Mouse (Mus musculus): ENCODE data around the gene Kmt2b.

The Kmt2b gene

DNA sequence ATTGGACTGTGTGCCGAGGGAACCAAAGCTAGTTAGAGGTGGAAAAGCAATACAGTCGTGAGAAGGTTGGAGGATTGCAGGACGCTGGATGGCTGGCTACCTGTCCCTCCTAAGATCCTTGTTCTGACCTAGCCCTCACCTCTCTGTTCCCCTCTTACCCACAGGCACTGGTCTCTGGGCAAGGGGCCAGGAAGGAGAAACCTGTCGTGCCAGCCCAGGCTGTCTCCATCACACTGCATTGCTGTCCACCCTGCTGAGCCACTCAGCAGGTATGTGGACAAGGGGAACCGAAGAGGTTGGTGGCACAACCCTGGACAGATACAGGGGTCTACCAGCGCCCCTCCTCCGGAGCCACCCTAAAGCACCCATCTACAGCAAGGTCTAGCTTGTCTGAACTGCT, 12.1 kb upstream of the Kmt2b start:
- DNase-seq (ENCODE audit: inconsistent ontology term), result no peak

DNA sequence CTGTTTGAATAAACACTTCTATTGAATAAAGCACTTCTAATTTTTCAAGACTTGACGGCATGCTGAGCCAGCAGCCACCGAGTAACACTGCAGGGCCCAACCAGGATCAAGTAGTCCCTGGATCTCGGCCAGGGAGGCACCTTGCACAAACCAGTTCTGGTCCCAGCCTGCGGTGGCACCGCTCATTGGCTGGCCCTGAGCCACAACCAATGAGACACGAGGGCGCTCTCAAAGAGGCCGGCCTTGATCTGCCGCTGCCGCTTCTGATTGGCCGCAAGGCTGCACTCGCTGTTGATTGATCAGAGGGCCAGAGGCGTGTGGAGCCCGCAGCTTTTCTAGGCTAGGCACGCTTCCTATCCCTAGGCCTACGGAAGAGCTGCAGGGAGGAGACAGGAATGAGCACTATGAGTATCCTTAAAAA, 11.4 kb upstream of the Kmt2b start:
- peak; percentile 85 for DNase-seq (ENCODE audit: inconsistent ontology term)

- no peak for DNase-seq (ENCODE audit: inconsistent ontology term)
Observed at GRCm38 (mm10) chr7:30598786-30599185, 10.3 kb upstream of the Kmt2b start, which contains the start of gene Zbtb32. Gene Zbtb32, minus strand, starts transcription at chr7:30598909.

GRCm38 (mm10) chr7:30596811-30597210, 8.3 kb upstream of the Kmt2b start:
- no peak for DNase-seq (ENCODE audit: inconsistent ontology term)

DNA sequence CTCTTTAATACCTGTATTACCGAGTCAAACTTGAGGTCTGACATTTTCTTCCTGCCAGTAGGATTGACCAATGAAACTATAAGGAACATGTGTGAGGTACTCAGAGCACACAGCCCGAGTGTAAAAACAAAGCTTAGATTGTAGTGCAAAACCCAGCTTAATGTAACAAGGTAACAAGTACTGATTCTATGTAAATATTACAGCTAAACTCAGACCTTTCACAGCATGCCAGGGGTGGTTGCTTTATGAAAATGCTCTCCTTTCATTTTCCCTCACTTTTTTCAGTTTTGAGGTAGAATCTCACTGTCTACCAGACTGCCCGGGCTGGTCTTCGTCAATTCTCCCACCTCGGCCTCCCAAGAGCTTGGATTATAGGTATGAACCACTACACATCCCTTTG, 7.6 kb upstream of the Kmt2b start:
- DNase-seq (ENCODE audit: inconsistent ontology term), result no peak

- DNase-seq (ENCODE audit: inconsistent ontology term), result no peak
Observed at GRCm38 (mm10) chr7:30594510-30595024, 6.0 kb upstream of the Kmt2b start.

GRCm38 (mm10) chr7:30593579-30594509, 5.3 kb upstream of the Kmt2b start:
- no peak for DNase-seq (ENCODE audit: inconsistent ontology term)

- no peak for DNase-seq (ENCODE audit: inconsistent ontology term)
Observed at GRCm38 (mm10) chr7:30592772-30593423, 4.4 kb upstream of the Kmt2b start.

GRCm38 (mm10) chr7:30591605-30591951, 3.1 kb upstream of the Kmt2b start:
- no peak for DNase-seq (ENCODE audit: inconsistent ontology term)

- no peak for DNase-seq (ENCODE audit: inconsistent ontology term)
Observed at GRCm38 (mm10) chr7:30590927-30591604, 2.5 kb upstream of the Kmt2b start.

GRCm38 (mm10) chr7:30589435-30590301, 1.1 kb upstream of the Kmt2b start:
- DNase-seq (ENCODE audit: inconsistent ontology term), result peak; percentile 87

DNA sequence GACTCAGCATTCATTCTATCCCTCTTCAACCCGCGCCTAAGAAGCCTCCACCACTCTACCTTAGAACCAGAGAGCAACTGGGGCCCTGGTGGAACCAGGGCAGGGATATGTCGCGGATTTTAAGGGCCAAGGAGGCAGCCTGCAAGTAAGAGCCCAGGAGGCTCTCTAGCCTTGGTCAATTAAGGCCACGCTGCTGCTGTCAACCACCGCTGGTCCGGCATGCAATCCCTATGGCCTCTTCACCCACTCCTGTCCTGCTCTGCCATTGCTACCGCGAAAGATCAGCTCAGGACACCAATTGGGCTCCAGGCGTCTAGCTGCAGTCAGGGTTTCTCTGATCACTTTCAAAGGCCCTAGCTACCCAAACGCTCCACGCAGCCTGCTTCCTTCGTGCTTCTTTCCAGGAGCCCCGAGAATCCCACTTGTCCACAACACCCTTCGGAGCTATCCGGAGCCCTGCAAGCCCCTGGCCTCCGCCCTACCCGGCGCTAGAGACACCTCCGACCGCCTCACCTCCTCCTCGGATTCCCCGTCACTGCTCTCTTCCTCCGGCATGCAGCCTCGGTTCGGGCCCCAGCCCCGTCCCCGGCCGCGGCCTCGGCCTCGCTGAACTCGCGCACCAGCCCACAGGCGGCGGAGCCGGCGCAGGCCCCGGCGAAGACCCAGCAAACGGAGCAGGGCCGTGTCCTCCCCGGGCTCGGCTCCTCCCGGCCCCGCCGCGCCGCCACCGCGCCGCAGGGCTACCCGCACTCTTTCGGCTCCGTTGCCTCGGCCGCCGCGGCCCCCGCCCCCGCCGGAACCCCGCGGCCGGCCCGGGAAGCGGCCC, 471 bp downstream of the Kmt2b start:
- peak; percentile 61 for DNase-seq (ENCODE audit: inconsistent ontology term)

DNA sequence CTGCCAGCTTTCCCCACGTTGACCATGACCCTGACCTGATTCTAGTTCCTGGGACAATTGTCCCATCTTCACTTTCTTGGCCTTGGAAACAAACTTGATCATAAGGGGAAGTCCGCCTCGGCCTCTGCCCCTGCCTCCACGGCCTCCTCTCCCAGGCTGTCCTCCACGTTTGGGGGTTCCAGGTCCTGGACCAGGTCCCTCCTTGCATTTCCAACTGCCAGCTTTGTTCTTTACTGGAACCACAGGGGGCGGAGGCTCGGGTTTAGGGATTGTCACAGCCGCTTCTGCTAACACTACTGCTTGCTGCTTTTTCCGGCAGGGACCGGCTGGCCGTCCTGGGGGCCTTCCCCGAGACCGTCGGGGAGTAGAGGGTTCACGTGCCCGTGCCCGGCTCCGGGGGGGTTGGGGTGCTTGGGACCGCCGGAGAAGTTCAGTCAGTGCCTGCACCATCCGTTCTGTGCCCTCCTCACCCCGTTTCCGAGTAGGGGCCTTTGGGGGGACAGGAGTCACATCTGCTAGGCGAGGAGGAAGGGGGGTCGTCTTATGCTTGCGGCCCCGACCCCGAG, 2.0 kb downstream of the Kmt2b start:
- DNase-seq (ENCODE audit: inconsistent ontology term), result no peak

GRCm38 (mm10) chr7:30585170-30585569, 3.4 kb downstream of the Kmt2b start:
- DNase-seq (ENCODE audit: inconsistent ontology term), result no peak

- DNase-seq (ENCODE audit: inconsistent ontology term), result no peak
Observed at GRCm38 (mm10) chr7:30584339-30584738, 4.2 kb downstream of the Kmt2b start.

GRCm38 (mm10) chr7:30581547-30581946, 7.0 kb downstream of the Kmt2b start:
- no peak for DNase-seq (ENCODE audit: inconsistent ontology term)

GRCm38 (mm10) chr7:30579950-30580349, 8.6 kb downstream of the Kmt2b start:
- no peak for DNase-seq (ENCODE audit: inconsistent ontology term)

DNA sequence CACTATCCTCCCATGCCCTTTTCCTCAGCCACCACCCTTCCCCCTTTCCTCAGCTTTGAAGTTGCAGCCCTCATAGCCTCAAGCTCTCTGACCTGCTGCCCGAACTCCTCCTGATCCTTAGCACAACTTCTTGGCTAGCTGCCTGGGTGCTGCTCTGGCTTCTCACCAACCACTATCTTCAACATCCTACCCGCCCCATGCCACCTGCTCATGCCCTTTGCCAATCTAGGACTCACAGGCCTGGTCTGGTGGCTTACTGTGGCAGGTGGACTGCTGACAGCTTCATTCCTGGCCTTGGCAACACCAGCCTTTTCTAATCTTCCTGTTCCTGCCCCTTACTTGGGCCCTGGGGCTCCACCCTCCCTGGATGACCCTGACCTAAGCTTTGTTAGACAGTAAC, 15.6 kb downstream of the Kmt2b start:
- no peak for DNase-seq (ENCODE audit: inconsistent ontology term)

- no peak for DNase-seq (ENCODE audit: inconsistent ontology term)
Observed at GRCm38 (mm10) chr7:30572389-30572788, 16.1 kb downstream of the Kmt2b start.

DNA sequence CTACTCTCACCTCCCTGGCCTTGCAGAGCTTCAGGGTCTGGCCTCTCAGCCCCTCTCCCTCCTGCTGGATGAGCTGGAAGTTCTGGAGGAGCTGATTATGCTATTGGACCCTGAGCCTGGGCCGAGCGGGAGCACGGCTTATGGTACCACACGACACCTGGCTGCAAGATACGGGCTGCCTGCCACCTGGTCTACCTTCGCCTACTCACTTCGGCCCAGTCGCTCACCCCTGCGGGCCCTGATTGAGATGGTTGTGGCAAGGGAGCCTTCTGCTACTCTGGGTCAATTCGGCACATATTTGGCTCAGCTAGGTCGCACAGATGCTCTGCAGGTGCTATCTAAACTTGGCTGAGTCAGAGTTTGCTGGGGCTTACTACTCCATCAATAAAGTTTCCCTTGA, 21.0 kb downstream of the Kmt2b start:
- no peak for DNase-seq (ENCODE audit: inconsistent ontology term)

Data from Muller cell, postnatal 12 days (primary cell).